Mouse (Mus musculus): ENCODE results near the gene Rps17. TPM values are rescaled to one million over a fixed set of nuclear protein-coding genes. Genes with fewer than 3 reads are reported as not detected.
A peak's percentile ranks its signal among the peaks of the same experiment; 100 is the strongest.

Gene Rps17
- polyA plus RNA-seq, 1 experiment from 2014 or later, result 1,215 TPM

DNA sequence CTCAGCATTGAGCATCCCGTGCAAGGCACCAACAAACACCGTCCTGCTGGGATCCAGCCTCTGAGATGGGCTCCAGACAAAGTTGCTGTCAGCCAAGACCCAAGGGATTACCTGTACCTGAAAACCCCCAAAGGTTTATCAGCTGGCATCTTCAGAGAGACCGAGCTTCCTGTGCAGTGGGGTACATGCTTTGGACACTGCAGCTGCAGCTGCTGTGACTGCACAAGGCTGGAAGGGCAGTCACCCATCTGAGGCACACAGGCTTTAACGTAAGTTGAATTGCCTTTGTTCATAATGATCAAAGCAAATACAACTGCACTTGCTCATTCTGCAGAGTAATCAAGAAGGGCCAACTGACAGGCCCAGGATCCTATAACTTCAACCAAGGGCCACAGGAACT lies 6.8 kb upstream of the Rps17 start:
- Histone ChIP-seq H3K27me3 (ENCODE audit: control insufficient read depth, insufficient read depth, low read depth, low read length) (no peaks in the 10 kb centered on the region), H3K4me1 (replicated peaks; ENCODE audit: control insufficient read depth, insufficient read depth, low read length) (no peaks in the 10 kb centered on the region), H3K27ac (ENCODE audit: low read length) (no peak overlapping the region), H3K9ac (ENCODE audit: low read length) (no peak overlapping the region), H3K4me3 (ENCODE audit: low read length) (no peak overlapping the region), H3K36me3 (ENCODE audit: control insufficient read depth, insufficient read depth, low read length) (no peaks in the 10 kb centered on the region), H3K9me3 (ENCODE audit: control insufficient read depth, low read length) (no peaks in the 10 kb centered on the region), H3K4me2 (ENCODE audit: low read depth, low read length) (no peak overlapping the region)
- 77% methylated on average over 4 of the region's 4 CpGs for WGBS
- no peak for ATAC-seq (ENCODE audit: low read depth)

DNA sequence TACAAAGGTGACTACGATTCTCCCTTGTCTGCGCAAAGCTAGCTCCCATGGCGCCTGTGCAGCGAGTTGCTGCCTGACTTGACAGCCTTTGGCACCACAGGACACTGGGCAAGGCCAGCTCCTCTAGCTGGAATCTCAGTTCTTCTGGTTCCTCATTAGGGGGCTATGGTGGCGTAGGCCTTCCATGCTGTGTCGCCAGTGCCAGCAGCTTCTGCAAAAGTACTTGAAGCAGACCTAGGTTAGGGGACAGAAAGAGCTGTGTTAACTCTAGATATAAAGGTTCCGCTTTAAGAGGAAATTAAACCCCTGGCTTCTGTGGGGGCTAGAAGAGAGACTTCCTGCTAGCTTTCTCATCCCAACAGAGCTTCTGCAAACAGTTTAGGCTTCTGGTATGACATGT lies 3.2 kb upstream of the Rps17 start:
- Histone ChIP-seq H3K27me3 (ENCODE audit: control insufficient read depth, insufficient read depth, low read depth, low read length) (no peaks in the 10 kb centered on the region), H3K4me3 (ENCODE audit: low read length) (no peak overlapping the region), H3K4me2 (ENCODE audit: low read depth, low read length) (no peak overlapping the region), H3K9me3 (ENCODE audit: control insufficient read depth, low read length) (no peaks in the 10 kb centered on the region), H3K9ac (ENCODE audit: low read length) (no peak overlapping the region), H3K4me1 (replicated peaks; ENCODE audit: control insufficient read depth, insufficient read depth, low read length) (peaks cover 7% of the 10 kb centered on the region), H3K27ac (ENCODE audit: low read length) (no peak overlapping the region), H3K36me3 (ENCODE audit: control insufficient read depth, insufficient read depth, low read length) (no peaks in the 10 kb centered on the region)
- 66% methylated on average over 7 of the region's 7 CpGs for WGBS
- no peak for ATAC-seq (ENCODE audit: low read depth)

DNA sequence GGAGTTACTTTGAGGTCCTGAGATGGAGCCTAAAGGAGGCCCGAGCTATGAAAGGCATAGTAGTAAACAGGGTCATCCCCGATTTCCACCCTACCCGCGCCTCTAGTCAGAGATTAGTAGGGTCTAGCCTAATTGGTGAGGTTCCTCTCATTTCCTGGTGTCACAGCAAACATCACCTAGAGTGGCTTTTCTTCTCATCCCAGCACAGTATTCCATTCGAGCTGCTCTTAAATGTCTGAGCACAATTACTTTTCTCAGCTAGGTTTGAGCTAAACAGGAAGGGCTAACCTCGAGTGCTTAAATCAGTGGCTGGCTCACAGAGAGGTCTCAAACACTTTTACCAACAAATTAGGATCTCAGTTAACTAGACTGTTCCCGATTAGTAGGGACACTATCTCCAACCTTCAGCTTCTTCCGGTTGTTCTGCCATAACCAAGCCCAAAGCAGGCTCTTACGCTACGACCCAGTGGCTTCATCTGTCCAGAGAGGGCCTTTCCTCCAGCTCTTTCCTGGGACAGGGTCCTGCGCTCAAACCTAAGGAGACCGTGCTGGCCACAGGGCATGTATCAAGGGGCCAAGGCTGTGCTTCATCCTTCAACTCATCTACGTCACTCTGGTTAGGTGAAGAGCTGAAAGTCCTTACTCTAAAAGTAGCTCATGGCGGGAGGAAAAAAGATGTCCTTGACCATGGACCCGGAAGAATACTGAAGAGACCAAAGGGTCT lies 555 bp upstream of the Rps17 start:
- ATAC-seq (ENCODE audit: low read depth), result no peak; the same call in 1 of the 2 replicates
- 59% methylated on average over 15 of the region's 15 CpGs for WGBS
- Histone ChIP-seq H3K9ac (ENCODE audit: low read length) (peak overlapping the region; percentile 72), H3K36me3 (ENCODE audit: control insufficient read depth, insufficient read depth, low read length) (peaks cover 15% of the 10 kb centered on the region), H3K4me2 (ENCODE audit: low read depth, low read length) (peak overlapping the region; percentile 72), H3K4me3 (ENCODE audit: low read length) (peak overlapping the region; percentile 97), H3K27me3 (ENCODE audit: control insufficient read depth, insufficient read depth, low read depth, low read length) (no peaks in the 10 kb centered on the region), H3K27ac (ENCODE audit: low read length) (peak overlapping the region; percentile 50), H3K9me3 (ENCODE audit: control insufficient read depth, low read length) (no peaks in the 10 kb centered on the region), H3K4me1 (replicated peaks; ENCODE audit: control insufficient read depth, insufficient read depth, low read length) (peaks cover 15% of the 10 kb centered on the region)

DNA sequence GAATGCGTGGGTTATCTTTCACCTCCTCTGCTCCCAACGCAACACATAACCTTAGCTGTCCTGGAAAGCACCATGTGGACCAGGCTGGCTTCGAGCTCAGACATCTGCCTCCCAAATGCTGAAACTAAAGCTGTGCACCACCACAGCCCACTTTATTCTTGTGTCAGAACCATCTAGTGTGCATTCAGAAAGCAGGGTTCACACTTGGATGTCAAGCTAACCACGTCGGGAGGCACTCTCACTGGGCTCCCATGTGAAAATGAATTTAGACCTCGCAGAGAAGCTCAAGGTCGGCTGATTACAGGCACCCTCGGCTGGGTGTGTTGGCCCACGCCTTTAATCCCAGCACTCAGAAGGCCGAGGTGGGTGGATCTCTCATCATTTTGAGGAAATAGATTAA lies 1.2 kb downstream of the Rps17 start:
- H3K9me3 ChIP-seq (ENCODE audit: control insufficient read depth, low read length), result no peaks in the 10 kb centered on the region
- no peaks in the 10 kb centered on the region for H3K27me3 ChIP-seq (ENCODE audit: control insufficient read depth, insufficient read depth, low read depth, low read length)
- 4% methylated on average over 10 of the region's 10 CpGs for WGBS
- H3K27ac ChIP-seq (ENCODE audit: low read length), result no peak overlapping the region
- peak overlapping the region; percentile 72 for H3K4me2 ChIP-seq (ENCODE audit: low read depth, low read length)
- H3K36me3 ChIP-seq (ENCODE audit: control insufficient read depth, insufficient read depth, low read length), result peaks cover 29% of the 10 kb centered on the region
- peaks cover 15% of the 10 kb centered on the region for H3K4me1 ChIP-seq (replicated peaks; ENCODE audit: control insufficient read depth, insufficient read depth, low read length)
- peak overlapping the region; percentile 97 for H3K4me3 ChIP-seq (ENCODE audit: low read length)
- ATAC-seq (ENCODE audit: low read depth), result no peak
- peak overlapping the region; percentile 93 for H3K9ac ChIP-seq (ENCODE audit: low read length)

DNA sequence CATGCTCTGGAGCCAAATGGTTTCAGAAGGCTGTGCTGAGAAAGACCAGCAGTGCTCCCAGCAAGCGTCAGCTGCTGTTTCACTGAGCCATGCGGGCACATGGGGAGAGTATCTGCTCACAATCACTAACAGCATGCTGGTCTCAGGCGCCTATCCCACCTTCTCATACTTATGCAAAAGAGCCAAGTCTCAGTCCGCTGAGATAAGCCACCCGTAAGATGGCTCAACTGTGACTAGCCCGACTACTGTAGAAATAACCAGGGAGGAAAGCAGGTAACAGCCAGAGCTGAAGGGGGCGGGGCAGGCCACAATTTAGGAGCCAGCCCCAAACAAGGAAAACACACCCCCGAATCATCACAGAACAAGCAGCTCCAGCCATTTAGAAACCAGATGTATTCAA lies 1.7 kb downstream of the Rps17 start:
- H3K27me3 ChIP-seq (ENCODE audit: control insufficient read depth, insufficient read depth, low read depth, low read length), result no peaks in the 10 kb centered on the region
- peak overlapping the region; percentile 93 for H3K9ac ChIP-seq (ENCODE audit: low read length)
- peak overlapping the region; percentile 97 for H3K4me3 ChIP-seq (ENCODE audit: low read length)
- peaks cover 30% of the 10 kb centered on the region for H3K36me3 ChIP-seq (ENCODE audit: control insufficient read depth, insufficient read depth, low read length)
- peaks cover 15% of the 10 kb centered on the region for H3K4me1 ChIP-seq (replicated peaks; ENCODE audit: control insufficient read depth, insufficient read depth, low read length)
- ATAC-seq (ENCODE audit: low read depth), result no peak
- H3K27ac ChIP-seq (ENCODE audit: low read length), result no peak overlapping the region
- WGBS, result 19% methylated on average over 8 of the region's 8 CpGs
- no peaks in the 10 kb centered on the region for H3K9me3 ChIP-seq (ENCODE audit: control insufficient read depth, low read length)
- H3K4me2 ChIP-seq (ENCODE audit: low read depth, low read length), result peak overlapping the region; percentile 72

DNA sequence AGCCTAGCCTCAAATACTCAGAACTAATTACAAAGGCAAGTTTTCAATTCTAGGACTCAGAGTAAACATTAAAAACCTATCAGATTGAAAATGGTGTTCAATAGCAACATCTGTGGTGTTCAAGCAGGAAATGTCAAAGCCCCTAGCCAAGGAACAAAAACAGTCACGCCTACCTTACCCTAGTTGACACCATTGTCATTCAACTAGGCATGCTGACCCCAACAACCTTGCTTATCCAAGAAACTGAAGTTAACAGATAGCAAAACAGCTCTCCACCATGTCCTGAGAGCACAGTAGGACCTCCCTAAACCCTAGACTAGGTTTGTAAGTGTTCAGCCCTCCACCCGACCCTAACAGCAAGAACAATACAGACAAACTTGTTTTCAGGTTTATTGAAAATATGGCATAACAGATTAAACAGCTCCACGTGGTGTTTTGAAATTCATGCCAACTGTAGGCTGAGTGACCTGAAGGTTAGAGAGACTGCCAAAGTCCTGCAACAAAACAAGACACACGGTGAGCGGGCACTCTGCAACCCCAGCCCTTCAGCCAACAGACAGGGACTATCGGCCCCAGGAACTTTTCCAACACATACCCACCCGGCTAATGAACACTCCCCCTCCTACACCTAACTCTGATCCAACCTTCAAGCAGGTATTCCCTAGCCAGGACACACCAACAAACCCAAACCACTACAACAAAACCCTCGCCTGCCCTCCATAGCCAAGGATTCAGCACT lies 2.5 kb downstream of the Rps17 start:
- peak overlapping the region; percentile 97 for H3K4me3 ChIP-seq (ENCODE audit: low read length)
- H3K36me3 ChIP-seq (ENCODE audit: control insufficient read depth, insufficient read depth, low read length), result peaks cover 34% of the 10 kb centered on the region
- 48% methylated on average over 8 of the region's 8 CpGs for WGBS
- no peaks in the 10 kb centered on the region for H3K9me3 ChIP-seq (ENCODE audit: control insufficient read depth, low read length)
- peak overlapping the region; percentile 72 for H3K4me2 ChIP-seq (ENCODE audit: low read depth, low read length)
- H3K27ac ChIP-seq (ENCODE audit: low read length), result no peak overlapping the region
- peak overlapping the region; percentile 93 for H3K9ac ChIP-seq (ENCODE audit: low read length)
- peaks cover 15% of the 10 kb centered on the region for H3K4me1 ChIP-seq (replicated peaks; ENCODE audit: control insufficient read depth, insufficient read depth, low read length)
- no peak for ATAC-seq (ENCODE audit: low read depth)
- H3K27me3 ChIP-seq (ENCODE audit: control insufficient read depth, insufficient read depth, low read depth, low read length), result no peaks in the 10 kb centered on the region

DNA sequence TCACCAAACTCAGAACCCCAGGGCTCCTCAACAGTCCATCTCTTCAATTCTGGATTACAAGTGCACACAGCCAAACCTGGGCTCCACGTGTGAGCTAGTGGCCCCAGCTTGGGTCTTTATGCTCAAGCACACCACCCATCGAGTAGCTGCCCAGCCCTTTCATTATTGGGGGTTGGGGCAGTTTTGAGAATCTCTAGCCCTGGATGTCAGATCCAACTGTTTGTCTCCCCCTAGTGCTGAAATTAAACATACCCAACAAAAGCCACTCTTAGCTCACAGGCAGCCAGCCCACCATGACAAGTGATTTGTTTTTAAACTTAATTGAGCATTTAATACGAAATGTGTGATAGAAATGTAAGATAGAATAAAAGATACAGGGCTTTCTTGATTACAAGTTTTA lies 3.5 kb downstream of the Rps17 start:
- Histone ChIP-seq H3K27ac (ENCODE audit: low read length) (no peak overlapping the region), H3K9me3 (ENCODE audit: control insufficient read depth, low read length) (no peaks in the 10 kb centered on the region), H3K27me3 (ENCODE audit: control insufficient read depth, insufficient read depth, low read depth, low read length) (no peaks in the 10 kb centered on the region), H3K9ac (ENCODE audit: low read length) (no peak overlapping the region), H3K4me3 (ENCODE audit: low read length) (no peak overlapping the region), H3K4me2 (ENCODE audit: low read depth, low read length) (no peak overlapping the region), H3K4me1 (replicated peaks; ENCODE audit: control insufficient read depth, insufficient read depth, low read length) (peaks cover 15% of the 10 kb centered on the region), H3K36me3 (ENCODE audit: control insufficient read depth, insufficient read depth, low read length) (peaks cover 36% of the 10 kb centered on the region)
- ATAC-seq (ENCODE audit: low read depth), result no peak
- WGBS, result 46% methylated on average over 3 of the region's 3 CpGs

DNA sequence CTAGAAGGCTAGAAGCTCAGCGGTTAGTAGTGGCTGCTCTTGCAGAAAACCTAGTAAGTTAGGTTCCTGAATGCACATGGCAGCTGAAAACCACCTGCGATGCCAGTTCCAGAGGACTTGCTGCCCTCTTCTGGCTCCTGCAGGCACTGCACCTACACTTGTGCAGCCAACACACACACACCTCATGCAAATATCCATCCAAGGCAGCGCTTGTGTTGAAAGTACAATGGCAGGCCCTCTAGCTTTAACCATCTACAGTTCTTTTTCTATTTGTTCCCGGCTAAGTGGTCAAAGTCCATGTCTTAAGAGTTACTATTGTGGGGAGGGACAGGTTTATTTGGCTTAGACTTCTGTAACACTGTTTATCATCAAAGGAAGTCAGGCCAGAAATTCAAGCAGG lies 5.3 kb downstream of the Rps17 start:
- Histone ChIP-seq H3K9me3 (ENCODE audit: control insufficient read depth, low read length) (no peaks in the 10 kb centered on the region), H3K9ac (ENCODE audit: low read length) (no peak overlapping the region), H3K36me3 (ENCODE audit: control insufficient read depth, insufficient read depth, low read length) (peaks cover 37% of the 10 kb centered on the region), H3K4me3 (ENCODE audit: low read length) (no peak overlapping the region), H3K4me1 (replicated peaks; ENCODE audit: control insufficient read depth, insufficient read depth, low read length) (peaks cover 15% of the 10 kb centered on the region), H3K27ac (ENCODE audit: low read length) (no peak overlapping the region), H3K27me3 (ENCODE audit: control insufficient read depth, insufficient read depth, low read depth, low read length) (no peaks in the 10 kb centered on the region), H3K4me2 (ENCODE audit: low read depth, low read length) (no peak overlapping the region)
- 76% methylated on average over 4 of the region's 4 CpGs for WGBS
- ATAC-seq (ENCODE audit: low read depth), result no peak

DNA sequence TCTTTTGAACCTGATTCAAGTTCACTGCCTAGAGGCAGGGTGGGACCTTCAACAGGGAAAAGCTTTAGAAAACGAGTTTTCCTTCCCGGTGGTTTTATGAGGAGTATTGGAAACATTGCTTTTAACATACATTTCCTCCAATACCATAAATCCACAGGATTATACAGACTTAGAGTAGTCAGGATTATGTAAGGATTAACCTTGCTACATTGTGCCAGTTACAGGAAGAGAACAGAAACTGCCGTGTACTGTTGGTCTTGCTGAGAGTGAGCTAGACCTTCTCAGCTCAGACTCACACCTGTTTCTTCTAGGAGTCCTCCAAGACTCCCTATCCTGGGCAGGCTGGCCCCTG lies 6.6 kb downstream of the Rps17 start:
- Histone ChIP-seq H3K9me3 (ENCODE audit: control insufficient read depth, low read length) (no peaks in the 10 kb centered on the region), H3K4me1 (replicated peaks; ENCODE audit: control insufficient read depth, insufficient read depth, low read length) (peaks cover 11% of the 10 kb centered on the region), H3K36me3 (ENCODE audit: control insufficient read depth, insufficient read depth, low read length) (peaks cover 39% of the 10 kb centered on the region), H3K9ac (ENCODE audit: low read length) (no peak overlapping the region), H3K4me2 (ENCODE audit: low read depth, low read length) (no peak overlapping the region), H3K4me3 (ENCODE audit: low read length) (no peak overlapping the region), H3K27me3 (ENCODE audit: control insufficient read depth, insufficient read depth, low read depth, low read length) (no peaks in the 10 kb centered on the region), H3K27ac (ENCODE audit: low read length) (no peak overlapping the region)
- WGBS, result 82% methylated on average over 3 of the region's 3 CpGs
- ATAC-seq (ENCODE audit: low read depth), result no peak

Measured in lung, embryonic 16.5 days (tissue).